9 mouse cellular contexts compared by ENCODE assay signal in genomic region chr6:71156674-71157326, GRCm38 (mm10). TPM values are rescaled to one million over a fixed set of nuclear protein-coding genes. Genes with fewer than 3 reads are reported as not detected.
A peak's percentile ranks its signal among the peaks of the same experiment; 100 is the strongest.
DNase-seq lines count a peak whose midpoint lies in the region; ATAC-seq and TF ChIP-seq lines count a peak whose summit lies in the region.
"Had no signal": no experiment of that assay in that cellular context is flagged by ENCODE, and none has a peak within 500 bp of the region (broad histone marks: within the 10 kb centered on the region; RNA-seq: fewer than 3 reads in every experiment).

No protein-coding gene starts in this region.

- H3K9ac ChIP-seq in kidney, embryonic 16.5 days (replicated peaks; ENCODE audit: low read length): no peak overlapping the region
- H3K9ac ChIP-seq: embryonic facial prominence, embryonic 15.5 days had no signal

- no peak for TF ChIP-seq POLR2A in small intestine, adult 2 months (IDR thresholded peaks at IDR 0.05; ENCODE audit: low read depth, low read length)

- no peak overlapping the region for H3K4me3 ChIP-seq in left cerebral cortex, adult 2 months
- no peak overlapping the region for H3K4me3 ChIP-seq in embryonic facial prominence, embryonic 10.5 days
- H3K4me3 ChIP-seq in small intestine, adult 2 months (ENCODE audit: low read depth, low read length): 0 out of 2 replicates have a peak overlapping the region, but pooled peaks have one; percentile 7
- H3K4me3 ChIP-seq in kidney, embryonic 16.5 days (ENCODE audit: low read length): no peak overlapping the region
- H3K4me3 ChIP-seq: embryonic facial prominence, embryonic 15.5 days had no signal

- H3K27me3 ChIP-seq in embryonic facial prominence, embryonic 10.5 days (replicated peaks; ENCODE audit: low read depth, poor library complexity, severe bottlenecking): no peaks in the 10 kb centered on the region
- no peaks in the 10 kb centered on the region for H3K27me3 ChIP-seq in small intestine, adult 2 months (ENCODE audit: control insufficient read depth, insufficient read depth, low read length)
- H3K27me3 ChIP-seq in kidney, embryonic 16.5 days (ENCODE audit: insufficient read depth, low read length): no peaks in the 10 kb centered on the region
- H3K27me3 ChIP-seq: embryonic facial prominence, embryonic 15.5 days had no signal

- no peaks in the 10 kb centered on the region for H3K9me3 ChIP-seq in embryonic facial prominence, embryonic 10.5 days
- H3K9me3 ChIP-seq in kidney, embryonic 16.5 days (ENCODE audit: low read length): no peaks in the 10 kb centered on the region
- H3K9me3 ChIP-seq: embryonic facial prominence, embryonic 15.5 days had no signal

- peak; percentile 32 for TF ChIP-seq CTCF in left cerebral cortex, adult 2 months (IDR thresholded peaks at IDR 0.05)
- TF ChIP-seq CTCF in small intestine, adult 2 months (IDR thresholded peaks at IDR 0.05; ENCODE audit: extremely low read depth, insufficient read length, insufficient replicate concordance, low read depth, low read length): peak; percentile 13; the same call in 1 of the 2 replicates

- no peaks in the 10 kb centered on the region for H3K36me3 ChIP-seq in embryonic facial prominence, embryonic 10.5 days (replicated peaks)
- no peaks in the 10 kb centered on the region for H3K36me3 ChIP-seq in small intestine, adult 2 months (ENCODE audit: control insufficient read depth, insufficient read depth, low read length)
- no peaks in the 10 kb centered on the region for H3K36me3 ChIP-seq in kidney, embryonic 16.5 days (ENCODE audit: insufficient read depth, low read length)
- H3K36me3 ChIP-seq: embryonic facial prominence, embryonic 15.5 days had no signal

- no peak for ATAC-seq in kidney, embryonic 16.5 days (ENCODE audit: low FRiP score, low TSS enrichment)

- 72% methylated on average over 5 of the region's 5 CpGs for WGBS in embryonic facial prominence, embryonic 10.5 days
- WGBS in small intestine, adult 2 months: 37% methylated on average over 5 of the region's 5 CpGs
- WGBS in kidney, embryonic 16.5 days: 78% methylated on average over 5 of the region's 5 CpGs

- H3K4me1 ChIP-seq in embryonic facial prominence, embryonic 10.5 days: no peaks in the 10 kb centered on the region
- peaks cover 12% of the 10 kb centered on the region; the same call in 1 of the 2 replicates for H3K4me1 ChIP-seq in small intestine, adult 2 months (ENCODE audit: control insufficient read depth, insufficient read depth, insufficient read length, low read length)
- no peaks in the 10 kb centered on the region for H3K4me1 ChIP-seq in kidney, embryonic 16.5 days (ENCODE audit: insufficient read depth, low read length)
- H3K4me1 ChIP-seq: embryonic facial prominence, embryonic 15.5 days had no signal

- intact Hi-C loops in left cerebral cortex, adult 2 months (cut with DNase I): no loop called here
- intact Hi-C loops in left cerebral cortex, postnatal 36 days (cut with DNase I): no loop called here

- no peak overlapping the region for H3K4me2 ChIP-seq in kidney, embryonic 16.5 days (replicated peaks; ENCODE audit: low read depth, low read length)
- H3K4me2 ChIP-seq: embryonic facial prominence, embryonic 15.5 days had no signal

- H3K27ac ChIP-seq in left cerebral cortex, adult 2 months: no peak overlapping the region
- no peak overlapping the region for H3K27ac ChIP-seq in embryonic facial prominence, embryonic 10.5 days (replicated peaks)
- H3K27ac ChIP-seq in small intestine, adult 2 months (ENCODE audit: insufficient read depth, low read depth, low read length): peak overlapping the region; percentile 39
- H3K27ac ChIP-seq in kidney, embryonic 16.5 days (ENCODE audit: low read length): no peak overlapping the region
- H3K27ac ChIP-seq: embryonic facial prominence, embryonic 15.5 days had no signal

- no peak for DNase-seq in left cerebral cortex, adult 2 months (ENCODE audit: extremely low spot score in 1 of 2, low spot score in 2 of 2)
- no peak for DNase-seq in left cerebral cortex, postnatal 36 days (ENCODE audit: low spot score in 2 of 2)
- peak; percentile 41 for DNase-seq in MEL-GATA-1-ER (ENCODE audit: extremely low read depth, low read depth)
- DNase-seq in embryonic facial prominence, embryonic 10.5 days (ENCODE audit: low spot score): peak; percentile 50
- DNase-seq in ovary, postnatal 36 days (ENCODE audit: low spot score): no peak

RNA-seq across cellular contexts. Expression of gene Thnsl2, which starts 12.6 kb away (rescaled TPM):
- total RNA-seq in left cerebral cortex, adult 2 months (2021): 1 to 10 TPM; 3.2 to 3.3 TPM
- 1 to 10 TPM; 4.1 to 4.3 TPM for total RNA-seq in left cerebral cortex, postnatal 36 days (2021)
- polyA plus RNA-seq in embryonic facial prominence, embryonic 10.5 days (2016; fragmentation: Nextera tagmentation; extraction: Ambion mirVana): 5.3 TPM in 2 replicates
- 10.0 and 23.1 TPM in 2 replicates for polyA plus RNA-seq in small intestine, adult 2 months (2012; rRNA removed)
- 57.1 and 69.9 TPM in 2 replicates for polyA plus RNA-seq in kidney, embryonic 16.5 days (2015; fragmentation: Nextera tagmentation; extraction: Ambion mirVana)

RNA-seq across cellular contexts. Expression of gene Fabp1, which starts 42.8 kb away (rescaled TPM):
- total RNA-seq in left cerebral cortex, adult 2 months (2021): not detected
- total RNA-seq in left cerebral cortex, postnatal 36 days (2021): not detected
- polyA plus RNA-seq in embryonic facial prominence, embryonic 10.5 days (2016; fragmentation: Nextera tagmentation; extraction: Ambion mirVana): not detected in 2 replicates
- polyA plus RNA-seq in small intestine, adult 2 months (2012; rRNA removed): 100 and 118 TPM in 2 replicates
- polyA plus RNA-seq in kidney, embryonic 16.5 days (2015; fragmentation: Nextera tagmentation; extraction: Ambion mirVana): 1.6 and 2.7 TPM in 2 replicates
- total RNA-seq: layer of hippocampus, adult 18-20 months had no signal

Comparison
In these comparisons a context has a peak if more than half of its experiments do, and no peak if none do; other contexts are left out.
1. DNase-seq: peak in MEL-GATA-1-ER (single experiment) and embryonic facial prominence, embryonic 10.5 days (single experiment); none in left cerebral cortex, adult 2 months (0 of 2), left cerebral cortex, postnatal 36 days (0 of 2) and ovary, postnatal 36 days (single experiment).
2. RNA of gene Fabp1, which starts 42.8 kb away (polyA plus RNA-seq): 100 to 118 TPM in small intestine, adult 2 months; 1.6 to 2.7 TPM in kidney, embryonic 16.5 days and not detected in embryonic facial prominence, embryonic 10.5 days; every median in the first group is over 10 times any median in the second.